Mouse (Mus musculus): ENCODE measurements at regions not wholly inside any gene's neighbourhood (a gene's known extent, or its start where the extent isn't known, plus 50 kb on each side); places are given as distances from the start of the nearest gene placed in this dataset.

DNA sequence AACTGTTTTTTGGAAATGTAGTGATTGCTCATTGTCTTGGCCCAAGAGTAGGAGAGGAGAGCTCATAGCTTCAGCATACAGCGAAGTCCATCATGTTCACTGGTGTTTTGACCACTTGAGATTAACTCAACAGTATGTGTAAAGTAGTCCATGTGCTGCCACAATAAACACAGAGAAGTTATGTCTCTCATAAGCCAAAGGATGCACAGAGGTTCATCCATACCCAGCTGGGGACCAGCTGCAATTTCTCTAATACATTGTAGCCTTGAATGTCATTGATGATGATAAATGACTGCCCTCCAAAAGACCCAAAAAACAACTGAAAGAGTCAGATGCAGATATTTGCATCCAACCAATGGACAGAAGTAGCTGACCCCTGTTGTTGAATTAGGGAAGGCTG, 199.2 kb upstream of the Adgra3 start:
- H3K9me3 ChIP-seq (ENCODE audit: low read length): no peaks in the 10 kb centered on the region
- H3K4me2 ChIP-seq (ENCODE audit: low read depth, low read length): no peak overlapping the region
- no peak for DNase-seq
- TF ChIP-seq EP300 (IDR thresholded peaks at IDR 0.05; ENCODE audit: low read depth): no peak
- TF ChIP-seq CTCF (IDR thresholded peaks at IDR 0.05; ENCODE audit: low read depth): no peak
- H3K27me3 ChIP-seq (ENCODE audit: insufficient read depth, low read length): no peaks in the 10 kb centered on the region
- H3K9ac ChIP-seq (replicated peaks): no peak overlapping the region
- no peaks in the 10 kb centered on the region for H3K36me3 ChIP-seq (replicated peaks; ENCODE audit: insufficient read depth, low read length)
- no peak overlapping the region for H3K27ac ChIP-seq (ENCODE audit: low read depth)
- H3K4me3 ChIP-seq (ENCODE audit: low read depth, low read length): no peak overlapping the region
- H3K4me1 ChIP-seq (ENCODE audit: insufficient read depth): no peaks in the 10 kb centered on the region
- 86% methylated on average over 1 of the region's 1 CpGs for WGBS (ENCODE audit: insufficient replicate concordance)
- no peak for ATAC-seq

DNA sequence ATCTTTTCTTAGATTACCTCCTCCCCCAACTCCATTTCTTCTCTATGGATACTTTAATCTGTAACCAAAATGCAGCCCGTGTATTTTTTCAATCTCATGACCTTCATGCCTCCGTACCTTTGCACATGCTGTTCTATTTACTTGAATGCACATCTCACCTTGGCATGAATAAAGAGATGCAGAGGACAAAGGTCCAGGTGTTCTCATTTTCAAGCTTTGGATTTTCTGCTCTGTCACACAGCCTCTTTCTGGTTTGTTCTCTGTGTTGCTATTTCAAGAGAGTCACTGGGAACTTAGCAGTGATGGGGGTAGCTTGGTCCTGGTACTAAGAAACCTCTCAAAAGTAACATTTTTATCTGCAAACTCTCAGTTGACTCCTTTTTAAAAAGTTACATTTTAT, 175.3 kb upstream of the Adgra3 start:
- Histone ChIP-seq H3K4me1 (ENCODE audit: insufficient read depth) (no peaks in the 10 kb centered on the region), H3K4me2 (ENCODE audit: low read depth, low read length) (no peak overlapping the region), H3K4me3 (ENCODE audit: low read depth, low read length) (no peak overlapping the region), H3K27me3 (ENCODE audit: insufficient read depth, low read length) (no peaks in the 10 kb centered on the region), H3K36me3 (replicated peaks; ENCODE audit: insufficient read depth, low read length) (no peaks in the 10 kb centered on the region), H3K9me3 (ENCODE audit: low read length) (no peaks in the 10 kb centered on the region), H3K27ac (ENCODE audit: low read depth) (no peak overlapping the region), H3K9ac (replicated peaks) (no peak overlapping the region)
- TF ChIP-seq EP300 (IDR thresholded peaks at IDR 0.05; ENCODE audit: low read depth) (no peak), CTCF (IDR thresholded peaks at IDR 0.05; ENCODE audit: low read depth) (no peak)
- ATAC-seq: no peak
- no peak for DNase-seq
- 74% methylated on average over 2 of the region's 2 CpGs for WGBS (ENCODE audit: insufficient replicate concordance)

DNA sequence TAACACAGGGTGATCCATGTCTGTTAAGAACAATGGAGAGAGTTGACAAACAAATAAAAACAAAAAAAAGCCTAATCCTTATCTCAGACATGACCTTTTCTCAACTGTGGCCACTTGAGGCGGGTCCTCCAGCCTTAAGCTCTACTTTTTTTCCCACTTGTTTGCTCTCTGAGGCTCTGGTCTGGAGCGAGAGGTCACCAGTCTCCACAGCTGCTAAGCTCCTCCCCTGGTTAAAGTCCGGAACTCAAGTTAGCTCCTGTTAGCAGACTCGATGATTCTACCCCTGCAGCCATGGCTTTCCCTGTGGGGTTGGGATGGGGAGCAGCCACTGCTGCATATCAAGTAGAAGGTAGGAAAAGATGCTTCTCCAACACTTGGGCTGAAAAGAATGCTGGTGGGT, 158.2 kb upstream of the Adgra3 start:
- no peak overlapping the region for H3K9ac ChIP-seq (replicated peaks)
- WGBS (ENCODE audit: insufficient replicate concordance): 34% methylated on average over 4 of the region's 4 CpGs
- peak; percentile 50; the same call in 1 of the 2 replicates for ATAC-seq

GRCm38 (mm10) chr5:50215960-50216359, 157.2 kb upstream of the Adgra3 start:
- H3K27me3 ChIP-seq (ENCODE audit: insufficient read depth, low read length): no peaks in the 10 kb centered on the region
- ATAC-seq (no peak), DNase-seq (no peak)
- TF ChIP-seq CTCF (IDR thresholded peaks at IDR 0.05; ENCODE audit: low read depth): peak; percentile 47
- no peak for TF ChIP-seq EP300 (IDR thresholded peaks at IDR 0.05; ENCODE audit: low read depth)
- H3K4me2 ChIP-seq (ENCODE audit: low read depth, low read length): no peak overlapping the region
- H3K4me1 ChIP-seq (ENCODE audit: insufficient read depth): no peaks in the 10 kb centered on the region
- no peak overlapping the region for H3K9ac ChIP-seq (replicated peaks)
- no peak overlapping the region for H3K27ac ChIP-seq (ENCODE audit: low read depth)
- H3K4me3 ChIP-seq (ENCODE audit: low read depth, low read length): no peak overlapping the region
- no peaks in the 10 kb centered on the region for H3K36me3 ChIP-seq (replicated peaks; ENCODE audit: insufficient read depth, low read length)
- H3K9me3 ChIP-seq (ENCODE audit: low read length): no peaks in the 10 kb centered on the region
- 30% methylated on average over 5 of the region's 5 CpGs for WGBS (ENCODE audit: insufficient replicate concordance)

More for the DNA sequence above, 158.2 kb upstream of the Adgra3 start:
- Histone ChIP-seq H3K4me3 (ENCODE audit: low read depth, low read length) (no peak overlapping the region), H3K9me3 (ENCODE audit: low read length) (no peaks in the 10 kb centered on the region), H3K27me3 (ENCODE audit: insufficient read depth, low read length) (no peaks in the 10 kb centered on the region), H3K4me1 (ENCODE audit: insufficient read depth) (no peaks in the 10 kb centered on the region), H3K4me2 (ENCODE audit: low read depth, low read length) (no peak overlapping the region), H3K36me3 (replicated peaks; ENCODE audit: insufficient read depth, low read length) (no peaks in the 10 kb centered on the region), H3K27ac (ENCODE audit: low read depth) (no peak overlapping the region)
- TF ChIP-seq EP300 (IDR thresholded peaks at IDR 0.05; ENCODE audit: low read depth): no peak
- no peak for TF ChIP-seq CTCF (IDR thresholded peaks at IDR 0.05; ENCODE audit: low read depth)
- peak; percentile 15 for DNase-seq

DNA sequence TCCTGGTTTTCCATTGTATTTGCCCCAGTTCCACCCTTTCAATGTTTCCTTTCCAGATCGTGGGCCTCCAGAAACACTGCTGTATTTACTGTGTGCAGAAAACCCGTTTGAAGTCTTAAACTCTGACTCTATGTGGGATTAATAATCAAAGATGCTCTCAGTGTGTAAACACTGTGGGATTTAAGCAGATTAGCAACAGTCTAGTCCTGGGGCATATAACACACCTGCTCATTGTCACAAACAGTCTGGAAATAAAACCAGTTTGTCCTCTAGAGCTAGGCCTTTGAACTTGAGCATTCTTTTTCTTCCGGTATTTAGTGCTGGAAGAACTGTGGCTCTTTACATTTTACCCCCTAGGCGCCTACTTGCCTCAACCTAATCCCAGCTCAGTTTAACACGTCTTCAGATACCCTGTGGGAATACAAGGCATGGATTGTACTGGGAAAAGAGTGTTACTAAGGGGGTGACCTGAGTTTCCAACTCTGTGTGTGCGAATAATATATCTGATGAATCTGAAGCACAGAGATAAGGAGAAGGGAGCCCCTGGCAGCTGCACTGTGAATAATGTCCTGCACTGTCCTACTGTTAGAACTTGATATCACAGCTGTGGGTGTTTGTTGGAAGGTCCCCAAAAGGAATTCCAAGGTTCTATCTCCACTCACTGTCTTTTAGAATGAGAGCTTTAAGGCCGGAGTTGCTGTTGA, 143.7 kb upstream of the Adgra3 start:
- Histone ChIP-seq H3K4me3 (ENCODE audit: low read depth, low read length) (no peak overlapping the region), H3K9ac (replicated peaks) (no peak overlapping the region), H3K4me1 (ENCODE audit: insufficient read depth) (no peaks in the 10 kb centered on the region), H3K9me3 (ENCODE audit: low read length) (no peaks in the 10 kb centered on the region), H3K27me3 (ENCODE audit: insufficient read depth, low read length) (no peaks in the 10 kb centered on the region), H3K27ac (ENCODE audit: low read depth) (no peak overlapping the region), H3K4me2 (ENCODE audit: low read depth, low read length) (no peak overlapping the region), H3K36me3 (replicated peaks; ENCODE audit: insufficient read depth, low read length) (no peaks in the 10 kb centered on the region)
- whole genome bisulfite sequencing (ENCODE audit: insufficient replicate concordance): 70% methylated on average over 7 of the region's 7 CpGs
- ATAC-seq: no peak
- TF ChIP-seq CTCF (IDR thresholded peaks at IDR 0.05; ENCODE audit: low read depth) (no peak), EP300 (IDR thresholded peaks at IDR 0.05; ENCODE audit: low read depth) (no peak)
- DNase-seq: no peak

- WGBS (ENCODE audit: insufficient replicate concordance): 76% methylated on average over 3 of the region's 3 CpGs
- Histone ChIP-seq H3K27ac (ENCODE audit: low read depth) (no peak overlapping the region), H3K9ac (replicated peaks) (no peak overlapping the region), H3K9me3 (ENCODE audit: low read length) (no peaks in the 10 kb centered on the region), H3K27me3 (ENCODE audit: insufficient read depth, low read length) (no peaks in the 10 kb centered on the region), H3K4me3 (ENCODE audit: low read depth, low read length) (no peak overlapping the region), H3K4me2 (ENCODE audit: low read depth, low read length) (no peak overlapping the region), H3K36me3 (replicated peaks; ENCODE audit: insufficient read depth, low read length) (no peaks in the 10 kb centered on the region), H3K4me1 (ENCODE audit: insufficient read depth) (no peaks in the 10 kb centered on the region)
- no peak for TF ChIP-seq CTCF (IDR thresholded peaks at IDR 0.05; ENCODE audit: low read depth)
- TF ChIP-seq EP300 (IDR thresholded peaks at IDR 0.05; ENCODE audit: low read depth): no peak
- ATAC-seq (no peak), DNase-seq (no peak)
These were observed 137.6 kb upstream of the Adgra3 start for GRCm38 (mm10) chr5:50196423-50196822.
